Mouse (Mus musculus) ES-E14 (cell line): ENCODE results near the gene B3gat3. TPM values are rescaled to one million over a fixed set of nuclear protein-coding genes. Genes with fewer than 3 reads are reported as not detected.
A peak's percentile ranks its signal among the peaks of the same experiment; 100 is the strongest.

ENCODE experiments used
- DNase-seq: peaks from one replicate; pipeline ENCODE4 v3.0.0-alpha.2; 2013; ENCODE audit warnings: low read depth, low spot score
- H3K27ac ChIP-seq: 2 replicates; pipeline ENCODE4 v1.5.1; 2012; ENCODE audit warnings: low read depth, mild to moderate bottlenecking, low read length, moderate library complexity, mixed read lengths; ENCODE audit not compliant: poor library complexity, insufficient read depth, severe bottlenecking
- H3K36me3 ChIP-seq: 2 replicates; pipeline ENCODE4 v1.6.1; 2012; ENCODE audit warnings: mild to moderate bottlenecking, low read length, moderate library complexity, mixed read lengths; ENCODE audit not compliant: control insufficient read depth, poor library complexity, insufficient read depth, severe bottlenecking
- H3K4me1 ChIP-seq, 2 experiments: fragments of 150-350 bp in 1 of 2; sonication (generic) in 1 of 2; 2 replicates each; pipeline ENCODE4 v1.6.1; 2012; ENCODE audit warnings: low read length in 2 of 2, mild to moderate bottlenecking in 1 of 2, mixed read lengths in 1 of 2; ENCODE audit not compliant: control insufficient read depth in 2 of 2, insufficient read depth in 2 of 2, poor library complexity in 1 of 2
- H3K4me3 ChIP-seq, 2 experiments: fragments of 150-350 bp in 1 of 2; sonication (generic) in 1 of 2; 2 replicates each; pipeline ENCODE4 v1.5.1; 2012; ENCODE audit warnings: low read length in 2 of 2, low read depth in 1 of 2, mild to moderate bottlenecking in 1 of 2, mixed read lengths in 1 of 2; ENCODE audit not compliant: insufficient read depth in 1 of 2, poor library complexity in 1 of 2, severe bottlenecking in 1 of 2
- H3K9ac ChIP-seq: 2 replicates; pipeline ENCODE4 v1.6.1; 2012; ENCODE audit warnings: low read depth, mild to moderate bottlenecking, low read length, mixed read lengths; ENCODE audit not compliant: poor library complexity, insufficient read depth, severe bottlenecking
- H3K9me3 ChIP-seq: fragments of 150-350 bp; sonication (generic); 2 replicates; pipeline ENCODE4 v1.6.1; 2012; ENCODE audit warnings: low read depth, mild to moderate bottlenecking, low read length; ENCODE audit not compliant: control insufficient read depth, insufficient read depth
- CHD2 ChIP-seq: IDR thresholded peaks from 2 replicates; pipeline ENCODE4 v1.6.1; 2014; ENCODE audit warnings: mild to moderate bottlenecking, low read depth, low read length, inconsistent platforms
- HCFC1 ChIP-seq: IDR thresholded peaks from 2 replicates; pipeline ENCODE4 v1.6.1; 2012; ENCODE audit warnings: low read length, inconsistent platforms, borderline replicate concordance; ENCODE audit not compliant: insufficient read depth
- MAFK ChIP-seq: IDR thresholded peaks from 2 replicates; pipeline ENCODE4 v1.6.1; 2014; ENCODE audit warnings: mild to moderate bottlenecking, low read depth, low read length, inconsistent platforms; ENCODE audit not compliant: insufficient read depth
- ZC3H11A ChIP-seq: IDR thresholded peaks from 2 replicates; pipeline ENCODE4 v1.6.1; 2012; ENCODE audit warnings: low read depth, mild to moderate bottlenecking, inconsistent platforms, low read length, borderline replicate concordance
- ZNF384 ChIP-seq: IDR thresholded peaks from 2 replicates; pipeline ENCODE4 v1.6.1; 2012; ENCODE audit warnings: low read depth, low read length, inconsistent platforms
- in situ Hi-C, 2 experiments: fragments of 600-800 bp; cut with MboI; formaldehyde crosslinking; loops; one replicate each; pipeline ENCODE4 v1.15.1; 2025; ENCODE audit warnings: low sequenced_read_pairs in 2 of 2, inconsistent platforms in 1 of 2; ENCODE audit not compliant: unreplicated experiment in 2 of 2
- total RNA-seq: library from RNA; depleted of rRNA; stranded (reverse); fragments of 300-350 nt; gene quantifications from 2 replicates; pipeline ENCODE4 v1.2.3, GENCODE M21; 2012

B3gat3 gene
- total RNA-seq, 1 experiment: 36.8 TPM

DNA sequence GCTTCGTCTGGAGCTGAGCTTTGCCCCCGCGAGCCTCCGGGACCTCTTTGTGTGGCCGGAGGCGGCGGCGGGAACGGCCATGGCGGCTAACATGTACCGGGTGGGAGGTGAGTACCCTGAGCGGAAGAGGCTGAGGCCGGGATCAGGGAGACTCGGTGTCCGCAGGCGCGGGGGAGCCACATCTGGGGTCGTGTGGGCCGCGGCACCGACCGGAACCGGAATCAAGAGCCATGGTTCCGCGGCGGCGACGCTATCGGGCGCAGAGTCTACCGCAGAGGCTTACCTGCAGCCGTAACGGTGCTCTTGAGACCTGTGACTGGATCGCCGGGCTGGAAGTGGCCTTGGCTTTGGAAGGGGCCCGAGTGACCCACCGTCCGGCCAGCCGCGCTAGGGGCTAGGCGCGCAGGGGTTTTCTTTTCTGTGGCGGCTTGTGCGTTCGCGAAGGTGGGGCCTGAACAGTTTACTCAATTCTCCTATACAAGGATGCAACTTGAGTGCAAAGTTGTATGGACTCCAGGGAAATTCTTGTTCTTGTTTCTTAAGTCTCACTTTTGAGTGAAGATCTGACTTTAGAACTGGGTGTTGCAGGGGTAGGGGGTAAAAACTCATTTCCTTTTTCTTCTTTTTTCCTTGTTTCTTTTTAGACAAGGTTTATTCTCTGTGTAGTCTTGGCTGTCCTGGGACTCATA, 22.2 kb downstream of the B3gat3 start:
- Histone ChIP-seq H3K4me1 (peaks cover 9 to 19% of the 10 kb centered on the region in 2 experiments; a peak in 3 of 4 replicates), H3K27ac (peak overlapping the region; percentile 82), H3K4me3 (peak overlapping the region; percentile 88 to 89), H3K9ac (peak overlapping the region; percentile 92), H3K9me3 (no peaks in the 10 kb centered on the region), H3K36me3 (peaks cover 33% of the 10 kb centered on the region)
- TF ChIP-seq ZNF384 (no peak), CHD2 (no peak), ZC3H11A (no peak), HCFC1 (no peak), MAFK (no peak)
- no peak for DNase-seq
- in situ Hi-C loops: no loop called here

DNA sequence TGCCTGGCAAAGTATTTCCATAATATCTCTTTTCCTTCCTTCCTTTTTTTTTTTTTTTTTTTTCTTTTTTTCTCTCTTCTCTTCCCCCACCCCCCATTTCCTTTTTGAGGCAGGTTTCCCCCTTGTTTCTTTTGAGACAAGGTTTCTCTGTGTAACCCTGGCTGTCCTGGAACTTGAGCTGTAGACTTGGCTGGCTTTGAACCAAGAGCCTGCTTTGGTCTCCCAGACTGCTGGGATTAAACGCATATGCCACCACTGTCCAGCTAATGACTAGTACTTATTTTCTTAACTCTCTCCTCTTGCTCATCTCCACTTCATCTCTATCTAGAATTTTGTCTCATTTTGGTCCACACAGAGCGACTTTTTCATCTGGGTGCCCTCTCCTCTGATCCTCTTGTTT, 22.9 kb downstream of the B3gat3 start:
- in situ Hi-C loops: no loop called here
- TF ChIP-seq HCFC1: no peak
- TF ChIP-seq CHD2: no peak
- TF ChIP-seq ZC3H11A: no peak
- TF ChIP-seq MAFK: no peak
- TF ChIP-seq ZNF384: no peak
- peak overlapping the region; percentile 92; the same call in 1 of the 2 replicates for H3K9ac ChIP-seq
- no peaks in the 10 kb centered on the region for H3K9me3 ChIP-seq
- peak overlapping the region; percentile 88 to 89 for H3K4me3 ChIP-seq
- no peak overlapping the region for H3K27ac ChIP-seq
- DNase-seq: no peak
- peaks cover 40% of the 10 kb centered on the region for H3K36me3 ChIP-seq
- H3K4me1 ChIP-seq: peaks cover 9 to 19% of the 10 kb centered on the region in 2 experiments; a peak in 3 of 4 replicates

DNA sequence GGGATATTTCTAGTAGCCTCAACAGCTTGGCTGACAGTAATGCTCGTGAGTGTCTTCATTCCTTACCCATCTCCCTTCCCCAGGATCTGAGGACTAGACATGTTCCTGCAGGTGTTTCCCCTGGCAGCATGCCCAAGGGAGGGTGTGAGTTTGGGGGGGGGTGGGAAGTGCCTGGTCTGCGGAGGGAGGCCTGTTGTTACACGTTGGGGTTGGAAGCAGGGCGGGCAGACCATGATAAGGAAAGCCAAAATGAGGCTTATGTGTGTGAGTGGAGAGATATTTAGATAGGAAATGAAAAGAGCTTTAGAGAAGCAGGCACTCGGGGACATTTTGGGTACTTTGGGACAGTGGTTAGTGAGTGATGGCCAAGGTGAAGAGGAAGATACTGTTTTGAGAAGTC, 23.9 kb downstream of the B3gat3 start:
- Histone ChIP-seq H3K27ac (no peak overlapping the region), H3K9me3 (no peaks in the 10 kb centered on the region), H3K4me1 (peaks cover 9 to 19% of the 10 kb centered on the region in 2 experiments; a peak in 3 of 4 replicates), H3K36me3 (peaks cover 46% of the 10 kb centered on the region), H3K9ac (peak overlapping the region; percentile 1; the same call in 1 of the 2 replicates), H3K4me3 (no peak overlapping the region; a peak in 1 of 4 replicates)
- TF ChIP-seq MAFK (no peak), ZNF384 (no peak), HCFC1 (no peak), ZC3H11A (no peak), CHD2 (no peak)
- DNase-seq: no peak
- in situ Hi-C loops: no loop called here

DNA sequence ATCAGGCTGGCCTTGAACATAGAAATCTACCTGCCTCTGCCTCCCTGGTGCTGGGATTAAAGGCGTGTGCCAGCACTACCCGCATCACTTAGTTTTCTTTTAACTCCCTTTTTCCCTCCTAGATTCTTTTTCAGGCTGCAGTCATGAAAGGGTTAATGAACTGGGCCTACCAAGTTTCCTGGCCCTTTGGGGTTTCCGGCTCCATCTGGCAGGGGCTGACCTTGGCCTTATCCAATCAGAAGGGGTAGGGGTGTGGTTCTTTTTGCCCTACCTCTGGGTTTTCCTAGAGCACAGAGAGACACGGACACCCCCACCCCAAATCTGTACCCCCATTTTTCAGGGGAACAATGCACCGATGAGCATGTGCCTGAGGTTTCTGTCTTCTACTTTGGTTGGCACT, 24.6 kb downstream of the B3gat3 start:
- Histone ChIP-seq H3K9ac (peak overlapping the region; percentile 47), H3K9me3 (no peaks in the 10 kb centered on the region), H3K4me1 (peaks cover 9 to 19% of the 10 kb centered on the region in 2 experiments; a peak in 3 of 4 replicates), H3K4me3 (peak overlapping the region in 1 of 2 experiments; percentile 14; a peak in 1 of 4 replicates), H3K27ac (no peak overlapping the region), H3K36me3 (peaks cover 48% of the 10 kb centered on the region)
- TF ChIP-seq ZNF384: peak; percentile 58; the same call in 1 of the 2 replicates
- TF ChIP-seq CHD2: no peak
- in situ Hi-C loops: no loop called here
- DNase-seq: peak; percentile 91

DNA sequence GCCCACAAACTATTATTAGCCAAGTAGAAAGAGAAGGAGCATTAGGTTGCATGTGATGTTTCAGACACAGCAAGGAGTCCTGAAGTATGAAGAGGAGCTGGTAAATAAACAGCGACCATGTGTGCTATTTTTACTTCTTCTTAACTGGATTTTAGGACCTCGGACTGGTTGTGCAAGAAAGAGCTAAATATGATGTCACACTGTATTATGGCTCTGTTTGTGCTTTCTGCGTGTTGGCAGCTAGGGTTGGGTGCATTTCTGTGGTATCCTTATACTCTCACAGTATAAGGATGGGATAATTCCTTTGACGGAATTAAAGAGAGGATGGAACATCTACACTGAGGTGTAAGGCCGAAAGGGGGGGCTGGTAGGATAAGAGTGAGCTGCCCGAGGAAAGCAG, 25.1 kb downstream of the B3gat3 start:
- Histone ChIP-seq H3K9ac (no peak overlapping the region), H3K36me3 (peaks cover 50% of the 10 kb centered on the region), H3K9me3 (no peaks in the 10 kb centered on the region), H3K27ac (no peak overlapping the region), H3K4me3 (0 out of 4 replicates have a peak overlapping the region, but pooled peaks of 1 of the 2 experiments have one; percentile 14), H3K4me1 (peaks cover 7 to 17% of the 10 kb centered on the region in 2 experiments; a peak in 3 of 4 replicates)
- no peak for DNase-seq
- TF ChIP-seq CHD2 (no peak), ZNF384 (no peak), HCFC1 (no peak), ZC3H11A (no peak), MAFK (no peak)
- in situ Hi-C loops: no loop called here
